Mouse (Mus musculus) cerebellum, postnatal 4 days (tissue): ENCODE data around the gene Gal3st2c.
"Not testable (repeated sequence)": the region's sequence is repeated elsewhere in the genome, so short reads cannot be mapped to it uniquely, and the experiment has no call there.

Experiments
- DNase-seq, 2 experiments: peaks; one replicate each; pipeline ENCODE4 v3.0.0; 2022; ENCODE audit warnings: low spot score in 2 of 2, mixed read lengths in 1 of 2

Gene Gal3st2c

GRCm38 (mm10) chr1:94046544-94046943, 56.2 kb downstream of the Gal3st2c start:
- no peak for DNase-seq

- DNase-seq = no peak
These were observed 60.8 kb downstream of the Gal3st2c start for GRCm38 (mm10) chr1:94051104-94051503.

- DNase-seq = no peak
These were observed 62.1 kb downstream of the Gal3st2c start, which contains the start of gene Pdcd1 for GRCm38 (mm10) chr1:94052373-94052772. Gene Pdcd1, minus strand, starts transcription at chr1:94052553.

- no peak for DNase-seq
These were observed 63.4 kb downstream of the Gal3st2c start for GRCm38 (mm10) chr1:94053530-94054216.

- DNase-seq = no peak
These were observed 64.2 kb downstream of the Gal3st2c start for GRCm38 (mm10) chr1:94054481-94054880.

- DNase-seq = no peak
These were observed 65.7 kb downstream of the Gal3st2c start for GRCm38 (mm10) chr1:94055966-94056365.

- no peak for DNase-seq
These were observed 67.1 kb downstream of the Gal3st2c start for GRCm38 (mm10) chr1:94057401-94057800.

GRCm38 (mm10) chr1:94058281-94058680, 68.0 kb downstream of the Gal3st2c start:
- DNase-seq = not testable (repeated sequence)
